Mouse (Mus musculus): ENCODE data around the gene Robo2.
"Not testable (repeated sequence)": the region's sequence is repeated elsewhere in the genome, so short reads cannot be mapped to it uniquely, and the experiment has no call there.

Robo2 gene

GRCm38 (mm10) chr16:74061951-74062350 lies 349.7 kb downstream of the Robo2 start:
- no peak for DNase-seq

- DNase-seq, result peak; percentile 6
Observed at GRCm38 (mm10) chr16:74061479-74061878, 350.1 kb downstream of the Robo2 start.

GRCm38 (mm10) chr16:74056886-74057285 lies 354.7 kb downstream of the Robo2 start:
- DNase-seq, result peak; percentile 2

GRCm38 (mm10) chr16:74056210-74056609 lies 355.4 kb downstream of the Robo2 start:
- no peak for DNase-seq

- DNase-seq, result peak; percentile 22
Observed at GRCm38 (mm10) chr16:74055061-74055751, 356.4 kb downstream of the Robo2 start.

GRCm38 (mm10) chr16:74049467-74049866 lies 362.2 kb downstream of the Robo2 start:
- no peak for DNase-seq

GRCm38 (mm10) chr16:74048980-74049379 lies 362.6 kb downstream of the Robo2 start:
- no peak for DNase-seq

- DNase-seq, result no peak
Observed at GRCm38 (mm10) chr16:74047232-74047631, 364.4 kb downstream of the Robo2 start.

- not testable (repeated sequence) for DNase-seq
Observed at GRCm38 (mm10) chr16:74040797-74041196, 370.8 kb downstream of the Robo2 start.

- peak; percentile 40 for DNase-seq
Observed at GRCm38 (mm10) chr16:74027822-74028221, 383.8 kb downstream of the Robo2 start.

- no peak for DNase-seq
Observed at GRCm38 (mm10) chr16:74022281-74022978, 389.2 kb downstream of the Robo2 start.

- DNase-seq, result no peak
Observed at GRCm38 (mm10) chr16:74005767-74006166, 405.9 kb downstream of the Robo2 start.

GRCm38 (mm10) chr16:74001331-74001730 lies 410.3 kb downstream of the Robo2 start:
- DNase-seq, result no peak

- no peak for DNase-seq
Observed at GRCm38 (mm10) chr16:73991212-73991611, 420.4 kb downstream of the Robo2 start.

GRCm38 (mm10) chr16:73969573-73969972 lies 442.1 kb downstream of the Robo2 start:
- no peak for DNase-seq

- no peak for DNase-seq
Observed at GRCm38 (mm10) chr16:73964366-73964926, 447.2 kb downstream of the Robo2 start.

- DNase-seq, result no peak
Observed at GRCm38 (mm10) chr16:73959479-73959970, 452.1 kb downstream of the Robo2 start.

GRCm38 (mm10) chr16:73958524-73958846 lies 453.1 kb downstream of the Robo2 start:
- DNase-seq, result no peak

- no peak for DNase-seq
Observed at GRCm38 (mm10) chr16:73957675-73958523, 453.7 kb downstream of the Robo2 start.

- DNase-seq, result no peak
Observed at GRCm38 (mm10) chr16:73946171-73946570, 465.5 kb downstream of the Robo2 start.

GRCm38 (mm10) chr16:73940211-73940541 lies 471.4 kb downstream of the Robo2 start:
- no peak for DNase-seq

- no peak for DNase-seq
Observed at GRCm38 (mm10) chr16:73939423-73940210, 472.0 kb downstream of the Robo2 start.

Data from kidney, adult 9 months (tissue).